Mouse (Mus musculus) CD4-positive naive resting alpha-beta T cell, adult 57 days (primary cell): ENCODE results near the gene Nipsnap1. TPM values are rescaled to one million over a fixed set of nuclear protein-coding genes. Genes with fewer than 3 reads are reported as not detected.

Experiments used
- total RNA-seq: library from RNA; stranded (reverse); gene quantifications from one replicate; pipeline ENCODE4 v1.2.4, GENCODE M21; 2023

Gene Nipsnap1
- 19.6 TPM for total RNA-seq

DNA sequence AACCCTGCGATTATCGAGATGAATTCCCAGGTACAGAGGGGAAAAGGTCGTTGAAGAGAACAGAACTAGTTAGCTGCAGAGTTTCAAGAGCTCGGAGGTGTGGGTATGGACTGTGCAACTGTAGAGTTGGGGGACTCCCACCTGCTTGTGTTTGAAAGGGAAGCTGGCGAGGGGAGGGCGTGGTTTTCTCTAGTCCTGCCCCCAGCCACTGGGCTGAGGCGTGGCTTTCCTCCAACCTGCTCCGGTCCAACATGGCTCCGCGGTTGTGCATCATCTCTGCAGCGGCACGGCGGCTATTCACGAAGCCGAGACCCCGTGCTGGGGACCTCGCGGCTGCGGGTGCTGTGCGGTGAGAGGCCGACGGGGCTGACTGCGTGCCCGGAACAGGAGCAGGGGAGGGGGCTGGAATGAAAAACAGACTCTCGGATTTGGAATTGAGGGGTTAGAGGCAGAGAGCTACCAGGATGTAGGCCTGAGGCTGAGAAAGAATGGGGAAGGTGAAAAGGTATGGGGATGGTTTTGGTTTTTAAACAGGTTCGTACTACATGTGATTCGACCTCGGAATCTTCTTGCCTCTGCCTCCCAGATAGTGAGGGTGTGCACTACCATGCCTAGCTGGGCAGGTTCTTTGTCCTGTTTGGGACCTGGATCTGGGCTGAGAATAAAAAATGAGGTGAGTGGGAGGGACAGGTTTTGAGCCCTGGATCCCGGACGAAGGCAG is at the start of gene Nipsnap1:
Nipsnap1 (plus strand) TSS at position 197 of the 721 bp plus-strand sequence.

GRCm38 (mm10) chr11:4849258-4849943 is 24.4 kb upstream of the Nipsnap1 start, which contains the start of gene Nf2:
Gene Nf2, minus strand, starts transcription at chr11:4849536.

GRCm38 (mm10) chr11:4894848-4895816 is 21.4 kb downstream of the Nipsnap1 start, which contains the start of gene Thoc5:
Gene Thoc5, plus strand, starts transcription at chr11:4895320.

Other genes with a start within 250 kb of the Nipsnap1 start
- gene Ascc2, start 236.2 kb upstream of the Nipsnap1 start, total RNA-seq = 33.2 TPM
- gene Uqcr10, start 169.6 kb upstream of the Nipsnap1 start, total RNA-seq = 128 TPM
- gene Zmat5, start 169.3 kb upstream of the Nipsnap1 start, total RNA-seq = 36.5 TPM
- not detected for gene Cabp7, start 127.2 kb upstream of the Nipsnap1 start, total RNA-seq
- gene Nf2, start 24.4 kb upstream of the Nipsnap1 start, total RNA-seq = 49.0 TPM
- 43.2 TPM for gene Thoc5, start 21.4 kb downstream of the Nipsnap1 start, total RNA-seq
- gene Nefh, start 74.1 kb downstream of the Nipsnap1 start, total RNA-seq = 1.9 TPM
- 98.9 TPM for gene Ap1b1, start 112.9 kb downstream of the Nipsnap1 start, total RNA-seq
- gene Rasl10a, start 184.2 kb downstream of the Nipsnap1 start, total RNA-seq = not detected
- 1.0 TPM for gene Gas2l1, start 191.4 kb downstream of the Nipsnap1 start, total RNA-seq
- gene Rhbdd3, start 225.0 kb downstream of the Nipsnap1 start, total RNA-seq = 5.0 TPM
- 636 TPM for gene Ewsr1, start 225.3 kb downstream of the Nipsnap1 start, total RNA-seq